Mouse (Mus musculus): ENCODE measurements around the gene Piezo1. TPM values are rescaled to one million over a fixed set of nuclear protein-coding genes. Genes with fewer than 3 reads are reported as not detected.

Gene Piezo1
- total and polyA plus RNA-seq, 3 experiments = 21.1 to 59.7 (median 41.6) TPM

- Histone ChIP-seq H3K4me3 (replicated peaks in 1 of 3; ENCODE audit: low read depth in 2 of 3, low read length in 2 of 3, poor library complexity in 1 of 3) (no peak overlapping the region), H3K9ac (ENCODE audit: insufficient read depth, low read depth) (no peak overlapping the region), H3K9me3 (replicated peaks; ENCODE audit: low read length) (peaks cover 3% of the 10 kb centered on the region), H3K27me3 (replicated peaks) (peaks cover 25% of the 10 kb centered on the region), H3K4me1 (ENCODE audit: control insufficient read depth in 1 of 2, insufficient read depth in 2 of 2) (peaks cover 7 to 38% of the 10 kb centered on the region in 2 experiments), H3K79me2 (replicated peaks; ENCODE audit: control insufficient read depth, extremely low read depth, insufficient read depth, poor library complexity, severe bottlenecking) (no peaks in the 10 kb centered on the region), H3K27ac (ENCODE audit: insufficient read depth, low read depth) (no peak overlapping the region), H3K4me2 (ENCODE audit: insufficient read depth, low read depth, poor library complexity, severe bottlenecking) (no peak overlapping the region), H3K36me3 (replicated peaks in 1 of 2; ENCODE audit: control insufficient read depth in 1 of 2, insufficient read depth in 1 of 2, low read length in 1 of 2) (peaks cover 19 to 41% of the 10 kb centered on the region in 2 experiments)
- dilution Hi-C loops (cut with MboI; ENCODE audit: extremely low pct_ligation_motif_present, extremely low pct_unique_long_range_greater_than_20kb, low sequenced_read_pairs) (no loop called here), in situ Hi-C loops (cut with MboI; ENCODE audit: low pct_ligation_motif_present, low pct_unique_long_range_greater_than_20kb, low sequenced_read_pairs) (no loop called here)
- DNase-seq (ENCODE audit: extremely low read depth) = no peak
- TF ChIP-seq SMC3 (IDR thresholded peaks at IDR 0.05; ENCODE audit: low read depth, low read length) (no peak), IRF4 (IDR thresholded peaks at IDR 0.05; ENCODE audit: low read depth, low read length) (no peak), MXI1 (IDR thresholded peaks at IDR 0.05; ENCODE audit: low read depth, low read length) (no peak), MAFK (IDR thresholded peaks at IDR 0.05; ENCODE audit: insufficient replicate concordance, low read length) (no peak)
Observed at GRCm38 (mm10) chr8:122463651-122464640, 87.2 kb downstream of the Piezo1 start.

GRCm38 (mm10) chr8:122462510-122462909 is 88.6 kb downstream of the Piezo1 start:
- Histone ChIP-seq H3K36me3 (replicated peaks in 1 of 2; ENCODE audit: control insufficient read depth in 1 of 2, insufficient read depth in 1 of 2, low read length in 1 of 2) (peaks cover 9 to 26% of the 10 kb centered on the region in 2 experiments), H3K27ac (ENCODE audit: insufficient read depth, low read depth) (no peak overlapping the region), H3K9me3 (replicated peaks; ENCODE audit: low read length) (peaks cover 3% of the 10 kb centered on the region), H3K4me2 (ENCODE audit: insufficient read depth, low read depth, poor library complexity, severe bottlenecking) (no peak overlapping the region), H3K79me2 (replicated peaks; ENCODE audit: control insufficient read depth, extremely low read depth, insufficient read depth, poor library complexity, severe bottlenecking) (no peaks in the 10 kb centered on the region), H3K27me3 (replicated peaks) (peaks cover 33% of the 10 kb centered on the region), H3K9ac (ENCODE audit: insufficient read depth, low read depth) (no peak overlapping the region), H3K4me3 (replicated peaks in 1 of 3; ENCODE audit: low read depth in 2 of 3, low read length in 2 of 3, poor library complexity in 1 of 3) (no peak overlapping the region), H3K4me1 (ENCODE audit: control insufficient read depth in 1 of 2, insufficient read depth in 2 of 2) (peaks cover 7 to 44% of the 10 kb centered on the region in 2 experiments)
- in situ Hi-C loops (cut with MboI; ENCODE audit: low pct_ligation_motif_present, low pct_unique_long_range_greater_than_20kb, low sequenced_read_pairs) (no loop called here), dilution Hi-C loops (cut with MboI; ENCODE audit: extremely low pct_ligation_motif_present, extremely low pct_unique_long_range_greater_than_20kb, low sequenced_read_pairs) (no loop called here)
- TF ChIP-seq CHD1 (IDR thresholded peaks at IDR 0.05; ENCODE audit: low read depth, low read length) (no peak), ETS1 (conservative IDR thresholded peaks at IDR 0.05; ENCODE audit: low read depth, low read length) (no peak), ZC3H11A (IDR thresholded peaks at IDR 0.05; ENCODE audit: low read depth, low read length) (no peak), USF1 (IDR thresholded peaks at IDR 0.05; ENCODE audit: low read depth, low read length) (no peak), CHD2 (IDR thresholded peaks at IDR 0.05; ENCODE audit: low read length) (no peak), MAZ (IDR thresholded peaks at IDR 0.05; ENCODE audit: low read depth, low read length) (no peak), JUN (IDR thresholded peaks at IDR 0.05; ENCODE audit: insufficient read depth, low read depth, low read length) (no peak), SMC3 (IDR thresholded peaks at IDR 0.05; ENCODE audit: low read depth, low read length) (no peak)
- no peak for DNase-seq (ENCODE audit: extremely low read depth)
